Mouse (Mus musculus) liver, adult 2 months (tissue): Measurements from ENCODE around the gene Nos1.
A peak's percentile ranks its signal among the peaks of the same experiment; 100 is the strongest.

Experiments
- CTCF ChIP-seq: fragments of 200-500 bp; IDR thresholded peaks from 2 replicates; pipeline ENCODE4 v1.5.1; 2011; ENCODE audit warnings: low read depth, low read length, control low read depth
- POLR2A ChIP-seq: fragments of 200-500 bp; IDR thresholded peaks from 2 replicates; pipeline ENCODE4 v1.6.1; 2011; ENCODE audit warnings: low read length, control low read depth; ENCODE audit not compliant: insufficient read depth; ENCODE audit errors: extremely low read depth

GRCm38 (mm10) chr5:117761181-117761832 lies 19.5 kb upstream of the Nos1 start:
- no peak for TF ChIP-seq POLR2A
- TF ChIP-seq CTCF = peak; percentile 49
